Mouse (Mus musculus) kidney, postnatal 14 days (tissue): ENCODE measurements around the gene Cdip1.
"Not testable (repeated sequence)": the region's sequence is repeated elsewhere in the genome, so short reads cannot be mapped to it uniquely, and the experiment has no call there.

Experiments
- DNase-seq: peaks from one replicate; pipeline ENCODE4 v3.0.0; 2022; ENCODE audit warnings: mixed read lengths

Cdip1 gene

DNA sequence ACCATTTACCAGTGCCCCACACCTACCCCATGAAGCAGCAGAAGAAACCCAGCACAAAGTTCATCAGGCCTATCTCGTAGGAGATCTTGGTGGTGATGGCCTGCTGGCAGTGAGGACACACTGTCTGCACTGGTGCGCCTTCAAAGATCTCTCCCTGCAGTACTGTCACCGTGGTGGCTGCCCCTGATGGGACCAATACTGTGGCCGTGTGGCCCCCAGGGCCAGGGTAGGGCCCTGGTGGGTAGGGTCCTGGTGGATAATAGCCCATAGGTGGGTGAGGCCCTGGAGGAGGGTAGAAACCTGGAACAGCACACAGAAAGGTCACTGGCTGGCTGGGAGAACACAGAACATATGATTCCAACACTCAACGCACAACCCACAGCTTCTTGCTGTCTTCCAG, 21.4 kb downstream of the Cdip1 start:
- DNase-seq, result no peak

DNA sequence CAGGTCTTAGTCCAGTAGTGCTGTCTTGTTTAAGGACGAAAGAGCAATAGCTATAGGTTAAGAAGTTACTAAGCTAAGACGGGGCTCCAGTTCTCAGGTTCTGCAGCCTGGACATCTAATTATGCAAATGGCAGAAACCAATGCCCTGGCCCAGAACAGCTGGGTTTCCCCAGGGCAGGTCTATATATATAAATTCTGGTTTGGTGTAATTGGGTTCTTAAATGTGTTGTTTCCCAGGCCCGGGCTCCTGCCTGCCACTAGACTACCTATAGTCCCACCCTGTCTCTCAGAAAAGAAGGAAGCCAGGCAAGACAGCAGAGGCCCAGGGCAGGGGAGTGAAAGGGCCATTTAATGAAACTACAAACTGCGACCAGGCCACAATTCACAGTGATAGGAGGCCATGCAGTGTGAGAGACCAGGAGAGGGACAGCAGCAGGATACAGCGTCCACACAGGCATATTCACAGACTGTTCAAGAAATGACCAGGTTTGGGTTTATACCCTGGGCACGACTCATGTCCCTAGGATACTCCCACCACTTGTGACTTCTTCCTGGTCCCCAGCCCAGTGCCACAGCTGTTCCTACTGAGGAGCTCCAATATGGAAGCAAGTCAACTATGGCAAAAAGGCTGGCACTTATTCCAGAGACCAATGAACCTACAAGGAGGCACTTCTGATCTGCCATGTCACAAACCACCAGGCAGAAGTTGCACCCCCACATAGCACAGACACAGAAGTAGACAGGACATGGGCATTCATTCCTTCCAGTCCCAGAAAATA, 22.9 kb downstream of the Cdip1 start:
- DNase-seq, result no peak

DNA sequence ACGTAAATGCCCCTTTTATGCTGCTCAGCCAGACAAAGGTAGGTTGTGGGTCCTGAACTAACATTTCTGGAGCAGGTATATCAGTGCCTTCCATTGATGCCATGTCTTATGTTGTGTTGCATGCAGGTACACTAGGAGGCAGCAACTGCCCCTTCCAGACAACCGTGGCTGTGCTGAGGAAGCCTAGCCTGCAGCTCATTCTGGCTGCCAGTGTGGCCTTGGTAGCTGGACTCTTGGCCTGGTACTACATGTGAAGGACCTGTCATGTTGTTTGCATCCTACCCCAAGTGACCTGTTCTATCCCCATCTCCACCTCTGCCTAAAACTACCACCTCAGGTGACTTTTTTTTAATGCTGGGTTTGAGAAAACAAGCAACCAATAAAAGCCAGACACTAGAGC, 24.2 kb downstream of the Cdip1 start:
- DNase-seq, result no peak

DNA sequence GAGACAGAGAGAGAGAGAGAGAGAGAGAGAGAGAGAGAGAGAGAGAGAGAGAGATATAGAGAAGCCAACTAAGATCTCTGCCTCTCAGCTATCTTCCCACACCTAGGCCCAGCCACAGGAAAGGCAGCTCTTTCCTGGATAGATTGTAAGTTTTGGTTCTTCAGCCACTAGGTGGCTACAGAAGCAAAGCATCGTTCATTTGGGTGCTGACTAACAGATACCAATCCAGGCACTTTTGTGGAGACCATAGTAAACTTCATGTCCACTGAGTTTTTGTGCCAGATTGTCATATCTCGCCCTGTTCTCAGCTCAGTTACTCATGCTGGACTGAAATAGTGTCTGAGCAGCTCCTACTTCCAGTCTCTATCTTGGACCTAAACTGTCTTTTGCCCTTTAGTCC, 26.8 kb downstream of the Cdip1 start:
- DNase-seq, result peak; percentile 58

DNA sequence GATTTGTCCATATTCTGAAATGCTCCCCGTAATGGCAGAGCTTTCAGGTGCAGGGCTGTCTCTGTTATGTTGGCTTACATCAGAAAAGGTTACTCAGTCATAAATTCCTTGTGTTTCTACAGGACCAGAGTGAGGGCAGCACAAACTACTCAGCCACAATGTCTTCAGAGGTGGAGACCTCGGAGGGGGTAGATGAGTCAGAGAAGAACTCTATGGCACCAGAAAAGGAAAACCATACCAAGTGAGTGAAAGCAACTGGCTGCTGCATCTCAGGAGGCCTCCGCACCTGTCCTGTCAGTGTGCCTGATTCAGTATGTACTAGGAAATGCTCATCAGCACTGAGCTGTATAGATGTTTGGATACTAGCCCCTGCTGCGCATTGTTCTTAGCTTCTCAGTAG, 27.7 kb downstream of the Cdip1 start:
- no peak for DNase-seq

DNA sequence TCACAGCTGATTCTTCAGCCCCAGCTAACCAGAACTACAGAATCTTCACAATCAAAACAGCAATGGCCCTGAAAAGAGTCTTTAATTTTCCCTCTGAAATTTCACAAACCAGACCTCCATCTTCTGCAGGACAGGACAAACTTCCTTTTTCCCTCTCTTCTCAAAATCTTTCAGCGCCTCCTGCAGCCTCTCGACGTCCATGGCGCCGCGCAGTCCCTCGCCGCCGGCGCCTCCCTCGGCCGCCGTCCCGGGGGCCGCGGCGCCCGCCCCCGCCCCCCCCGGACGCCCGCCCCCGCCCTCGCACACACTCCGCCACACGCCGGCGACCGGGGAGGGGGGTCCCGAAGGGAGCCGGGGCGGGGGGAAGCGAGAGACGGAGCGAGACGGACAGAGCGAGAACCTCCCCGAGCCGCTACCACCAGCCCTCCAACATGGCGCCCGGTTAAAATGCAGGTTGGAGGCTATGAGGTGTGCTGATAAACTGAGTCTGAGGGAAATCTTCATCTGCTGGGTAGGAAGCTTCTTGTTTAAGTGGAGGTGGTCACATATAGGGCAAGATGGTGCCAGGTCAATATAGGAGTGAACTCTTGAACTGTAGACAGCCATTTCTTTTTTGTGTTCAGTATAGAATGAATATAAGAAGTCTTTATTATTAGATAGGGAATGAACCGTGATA, 33.3 kb downstream of the Cdip1 start:
- DNase-seq, result not testable (repeated sequence)

DNA sequence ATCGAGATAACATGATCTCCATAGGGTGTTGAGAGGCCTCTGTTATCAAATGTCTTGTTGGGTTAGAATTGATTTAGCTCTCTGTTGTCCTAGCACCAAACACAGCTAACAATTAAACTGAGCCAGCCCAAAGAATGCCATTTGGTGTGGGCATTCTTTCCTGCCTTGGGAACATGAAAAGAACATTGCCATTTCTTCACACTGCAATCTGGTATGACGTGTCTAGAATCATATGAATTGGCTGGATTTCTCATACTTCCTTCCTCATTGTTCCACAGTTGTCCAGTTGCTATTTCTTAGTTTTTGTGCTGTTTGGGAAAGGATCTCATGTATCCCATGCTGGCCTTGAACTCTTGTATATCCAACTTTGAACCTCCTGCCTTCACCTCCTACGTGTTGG, 36.0 kb downstream of the Cdip1 start:
- DNase-seq, result no peak

DNA sequence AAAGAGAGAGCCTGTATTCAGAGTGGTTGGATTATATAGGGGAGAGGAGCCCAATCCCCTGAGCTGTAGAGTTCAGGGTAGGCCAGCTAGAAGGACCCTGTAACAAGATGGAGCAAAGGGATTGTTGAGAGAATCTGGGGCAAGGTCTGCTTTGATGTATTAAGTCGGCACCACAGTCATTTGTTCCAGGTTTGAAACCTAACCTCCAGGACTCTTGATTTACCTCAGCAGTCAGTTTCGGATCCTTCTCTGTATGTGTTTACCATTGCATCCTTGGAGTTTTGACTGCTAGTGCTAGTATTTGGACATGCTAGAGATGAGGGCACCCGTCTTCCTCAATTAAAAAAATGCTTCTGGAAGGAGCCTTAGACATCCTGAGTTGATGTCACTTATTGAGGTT, 37.9 kb downstream of the Cdip1 start:
- no peak for DNase-seq

DNA sequence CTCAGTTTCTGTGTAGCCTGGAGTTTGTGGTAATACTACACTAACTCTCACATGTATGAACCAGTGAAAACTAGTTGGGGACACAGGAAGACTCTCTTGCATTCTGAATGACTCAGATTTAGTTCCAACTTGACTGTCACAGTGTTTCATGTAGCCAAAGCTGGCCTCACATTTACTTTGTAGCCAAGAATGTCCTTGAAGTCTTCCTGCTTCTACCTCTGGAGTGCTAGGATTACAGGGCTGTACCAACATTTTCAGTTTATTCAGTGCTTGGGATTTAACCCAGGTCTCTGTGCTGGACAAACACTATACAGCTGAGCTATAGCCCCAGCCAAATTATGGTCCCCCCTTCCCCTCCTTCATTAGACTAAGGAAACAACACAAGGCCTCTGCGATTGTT, 47.9 kb downstream of the Cdip1 start:
- DNase-seq, result no peak

DNA sequence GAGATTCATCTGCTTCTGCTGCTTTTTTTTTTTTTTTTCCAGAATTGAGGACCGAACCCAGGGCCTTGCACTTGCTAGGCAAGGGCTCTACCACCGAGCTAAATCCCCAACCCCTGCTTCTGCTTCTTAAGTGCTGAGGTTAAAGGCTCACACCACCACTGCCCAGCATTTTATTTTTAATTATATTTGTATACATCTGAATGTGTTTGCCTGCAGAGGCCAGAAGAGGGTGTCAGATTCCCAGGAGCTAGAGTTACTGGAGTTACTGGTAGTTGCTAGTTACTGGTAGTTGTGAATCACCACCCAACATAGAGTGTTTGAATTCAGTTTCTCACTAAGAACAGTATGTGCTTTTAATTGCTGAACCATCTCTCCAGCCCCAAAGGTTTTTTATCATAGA, 50.1 kb downstream of the Cdip1 start:
- no peak for DNase-seq

DNA sequence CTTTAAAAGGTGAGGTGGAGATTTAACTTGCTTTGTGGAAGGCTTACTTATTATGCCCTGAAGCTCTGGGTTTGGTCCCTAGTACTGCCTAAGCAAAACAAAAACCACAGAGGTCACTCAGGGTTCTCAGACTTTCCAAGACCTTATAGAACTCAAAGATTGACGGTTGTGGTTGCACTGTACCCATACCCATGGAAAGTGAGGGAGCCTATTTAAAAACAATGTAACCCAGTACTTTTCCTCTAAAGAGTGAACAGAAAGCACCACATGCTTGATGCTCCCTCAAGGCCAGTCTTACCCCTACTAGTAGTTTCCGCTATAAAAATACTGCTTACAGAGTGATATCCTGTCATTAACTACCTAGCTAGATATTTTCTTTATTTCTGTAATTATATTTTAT, 53.8 kb downstream of the Cdip1 start:
- DNase-seq, result no peak

DNA sequence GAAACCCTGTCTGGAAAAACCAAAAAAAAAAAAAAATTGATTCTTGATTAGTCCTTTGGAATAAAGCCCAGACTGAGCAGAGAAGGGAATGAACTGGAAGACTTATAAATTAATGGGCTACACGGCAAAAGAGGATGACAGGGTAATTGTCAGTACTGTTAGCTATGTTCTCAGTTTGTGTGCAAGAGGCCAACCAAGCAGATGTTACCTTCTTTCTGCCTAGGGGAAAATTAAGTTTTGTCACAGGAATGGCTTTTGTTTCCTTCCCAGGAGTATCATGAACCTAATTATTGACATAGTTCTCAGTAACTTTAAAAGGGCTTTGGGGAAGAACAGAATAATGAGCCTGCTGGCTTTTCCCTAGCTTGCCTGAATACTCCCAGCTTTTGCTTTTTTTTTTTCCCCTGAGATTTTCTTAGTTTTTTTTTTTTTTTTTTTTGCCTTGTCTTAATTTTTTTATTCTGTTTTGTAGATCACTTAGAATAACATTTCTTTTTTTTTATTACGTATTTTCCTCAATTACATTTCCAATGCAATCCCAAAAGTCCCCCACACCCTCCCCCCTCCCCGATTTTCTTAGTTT, 59.2 kb downstream of the Cdip1 start:
- DNase-seq, result no peak

DNA sequence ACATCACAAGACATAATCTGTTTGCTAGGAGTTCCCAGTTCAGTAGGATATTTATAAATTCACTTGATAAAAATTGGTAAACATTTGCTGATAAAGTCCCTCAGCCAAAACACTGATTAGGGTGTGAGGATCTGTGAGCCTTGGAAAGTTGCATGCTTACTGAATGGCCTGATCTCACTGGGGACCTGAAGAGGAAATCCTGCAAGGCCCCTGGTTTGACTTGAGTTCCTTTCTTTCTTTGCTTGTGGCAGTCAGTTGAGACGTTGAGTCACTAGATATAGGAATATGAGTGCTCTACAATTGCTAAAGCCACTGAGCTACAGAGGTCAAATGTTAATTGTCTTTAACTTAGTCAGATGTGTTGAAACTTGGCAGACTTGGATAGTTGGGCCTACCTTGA, 62.1 kb downstream of the Cdip1 start:
- peak; percentile 25 for DNase-seq

DNA sequence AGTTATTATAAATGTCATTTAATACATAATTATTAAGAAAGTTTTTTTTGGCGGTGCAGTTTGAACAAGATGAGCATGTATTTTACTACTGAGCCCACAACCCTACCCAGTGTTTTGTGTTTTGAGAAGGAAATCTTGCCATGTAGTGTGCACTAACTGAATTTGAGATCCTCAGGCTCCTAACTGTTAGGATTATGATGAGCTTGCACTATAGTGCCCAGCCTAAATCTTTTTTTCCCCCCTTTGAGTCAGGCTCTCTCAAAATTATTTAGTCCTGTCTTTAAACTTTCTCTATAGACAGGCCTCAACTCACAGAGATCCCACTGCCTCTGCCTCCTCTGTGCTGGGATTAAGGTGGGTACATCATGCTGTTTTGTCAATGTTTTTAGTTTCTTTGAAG, 62.6 kb downstream of the Cdip1 start:
- DNase-seq, result no peak

DNA sequence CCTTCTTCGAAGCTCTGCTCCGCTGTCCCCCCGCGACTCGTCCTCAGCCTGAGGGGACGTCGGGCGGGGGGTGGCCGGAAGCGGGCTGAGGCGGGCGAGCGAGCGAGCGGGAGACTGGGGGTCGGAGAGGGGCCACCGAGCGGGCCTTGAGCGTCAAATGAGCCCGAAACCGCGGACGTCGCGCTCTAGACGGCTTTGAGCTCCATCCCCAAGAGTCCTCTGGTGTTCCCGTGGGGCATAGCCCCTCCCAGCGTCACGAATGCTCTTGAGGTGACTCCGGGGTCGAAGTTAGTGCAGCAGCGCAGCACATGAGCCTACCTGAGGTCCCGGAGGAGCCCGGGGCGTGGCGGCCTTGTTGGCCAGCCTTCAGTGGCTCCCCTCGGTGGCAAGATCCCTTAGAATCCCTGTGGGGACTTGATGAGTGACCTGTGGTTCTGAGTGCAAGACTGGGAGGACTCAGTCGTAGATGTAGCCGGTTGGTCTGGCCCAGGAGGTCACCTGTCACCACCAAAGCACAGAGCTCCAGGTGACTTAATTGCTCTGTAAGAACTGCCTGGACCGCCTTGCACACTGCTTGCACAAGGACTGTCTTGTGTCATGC, 63.5 kb downstream of the Cdip1 start:
- no peak for DNase-seq

DNA sequence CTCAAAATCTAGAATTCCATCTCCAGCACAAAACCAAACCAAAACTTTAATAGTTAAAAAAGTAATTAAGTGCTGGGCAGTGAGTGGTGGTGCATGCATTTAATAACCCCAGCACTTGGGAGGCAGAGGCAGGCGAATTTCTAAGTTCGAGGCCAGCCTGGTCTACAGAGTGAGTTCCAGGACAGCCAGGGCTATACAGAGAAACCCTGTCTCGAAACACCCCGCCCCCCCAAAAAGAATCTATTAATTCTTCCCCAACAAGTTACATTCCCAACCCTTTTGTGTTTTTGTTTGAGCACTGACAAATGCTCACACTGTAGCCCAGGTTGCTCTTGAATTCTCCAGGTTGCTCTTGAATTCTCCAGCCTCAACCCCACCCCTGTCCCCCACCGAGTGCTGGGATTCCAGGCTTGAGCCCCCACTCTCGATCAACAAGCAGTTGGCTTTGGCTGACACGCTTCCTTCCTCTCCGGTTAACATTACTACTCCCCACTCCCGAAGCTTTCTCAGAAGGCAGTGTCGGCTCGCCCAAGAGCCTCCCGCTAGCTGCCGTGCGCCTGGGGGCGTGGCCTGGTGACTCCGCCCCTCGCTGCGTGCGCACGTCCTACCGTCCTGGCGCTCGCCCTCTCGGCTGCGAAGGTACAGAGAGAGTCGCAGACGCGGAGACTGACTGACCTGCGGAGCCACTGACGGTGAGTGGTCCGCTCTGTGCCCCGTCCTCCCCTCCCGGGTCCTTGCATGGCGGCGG, 64.1 kb downstream of the Cdip1 start, which contains the start of gene Hmox2:
Gene Hmox2 (plus strand): TSS at position 582 of the 748 bp plus-strand sequence.
- DNase-seq, result peak; percentile 96

DNA sequence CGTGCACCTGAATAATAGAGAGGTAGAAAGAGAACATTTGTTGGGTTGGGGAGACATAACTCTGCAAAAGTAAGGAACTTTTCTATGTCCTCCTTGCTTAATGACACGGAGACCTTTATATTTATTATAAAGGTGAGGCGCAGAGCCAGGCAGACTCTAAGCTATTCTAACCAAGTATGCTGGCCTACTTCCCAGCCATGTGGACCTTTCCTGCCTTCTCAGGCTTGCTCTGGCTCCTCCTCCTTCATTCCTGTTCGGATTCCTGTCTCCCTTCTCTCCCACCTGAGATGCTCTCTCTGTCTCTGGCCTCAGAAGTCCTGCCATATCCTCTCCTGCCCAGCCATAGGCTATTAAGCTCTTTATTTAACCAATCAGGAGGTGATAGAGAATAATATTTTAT, 64.8 kb downstream of the Cdip1 start:
- DNase-seq, result peak; percentile 28

DNA sequence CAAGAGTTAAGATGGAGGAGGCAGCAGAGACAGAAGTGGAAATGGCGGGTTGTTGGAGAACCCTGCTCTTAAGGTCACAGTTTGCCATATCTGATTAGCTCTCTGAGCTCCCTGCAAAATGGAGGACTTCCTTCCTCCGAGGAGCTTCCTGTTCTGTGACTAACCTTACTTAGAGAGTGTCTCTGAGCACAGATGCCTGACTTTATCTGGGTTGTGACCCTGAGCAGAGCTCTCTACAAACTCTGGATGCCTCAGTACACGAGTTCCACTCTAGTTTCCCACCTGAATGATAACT, 67.2 kb downstream of the Cdip1 start:
- no peak for DNase-seq

DNA sequence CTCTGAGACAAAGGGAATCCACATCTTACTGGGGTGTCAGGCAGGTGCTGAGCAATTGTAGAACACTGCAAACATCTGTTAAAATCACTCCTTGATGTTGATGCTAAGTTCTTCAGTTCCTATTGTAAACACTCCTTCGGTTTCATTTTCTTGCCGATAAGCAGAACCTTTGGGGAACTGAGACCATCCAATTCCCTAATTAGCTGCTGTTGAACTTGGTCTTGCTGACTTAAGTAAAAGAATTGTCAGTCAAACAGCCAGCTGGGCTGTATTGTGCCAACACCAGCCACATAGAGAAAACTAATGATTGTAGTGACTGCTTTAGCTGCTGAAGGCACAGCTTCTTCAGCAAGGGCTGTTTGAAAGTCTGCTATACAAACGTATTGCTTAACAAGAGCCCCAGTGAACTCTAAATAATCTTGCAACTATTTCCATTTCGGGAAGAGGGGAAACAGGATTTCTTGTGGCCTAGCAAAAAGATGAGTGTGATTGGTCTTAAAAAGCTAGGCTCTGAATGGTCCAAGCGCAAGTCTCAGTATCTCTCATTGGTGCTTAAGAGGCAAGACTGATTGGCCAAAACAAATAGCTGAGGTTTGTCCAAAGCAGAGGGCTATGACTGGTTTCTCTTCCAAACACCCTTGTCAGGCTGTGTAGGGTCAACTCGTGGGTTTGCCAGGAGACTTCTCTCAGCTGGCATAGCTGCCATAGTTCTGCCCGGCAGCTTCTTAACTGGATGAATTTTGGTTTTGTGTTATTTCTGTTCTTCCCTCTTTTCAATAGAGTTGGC, 67.8 kb downstream of the Cdip1 start:
- DNase-seq, result no peak

DNA sequence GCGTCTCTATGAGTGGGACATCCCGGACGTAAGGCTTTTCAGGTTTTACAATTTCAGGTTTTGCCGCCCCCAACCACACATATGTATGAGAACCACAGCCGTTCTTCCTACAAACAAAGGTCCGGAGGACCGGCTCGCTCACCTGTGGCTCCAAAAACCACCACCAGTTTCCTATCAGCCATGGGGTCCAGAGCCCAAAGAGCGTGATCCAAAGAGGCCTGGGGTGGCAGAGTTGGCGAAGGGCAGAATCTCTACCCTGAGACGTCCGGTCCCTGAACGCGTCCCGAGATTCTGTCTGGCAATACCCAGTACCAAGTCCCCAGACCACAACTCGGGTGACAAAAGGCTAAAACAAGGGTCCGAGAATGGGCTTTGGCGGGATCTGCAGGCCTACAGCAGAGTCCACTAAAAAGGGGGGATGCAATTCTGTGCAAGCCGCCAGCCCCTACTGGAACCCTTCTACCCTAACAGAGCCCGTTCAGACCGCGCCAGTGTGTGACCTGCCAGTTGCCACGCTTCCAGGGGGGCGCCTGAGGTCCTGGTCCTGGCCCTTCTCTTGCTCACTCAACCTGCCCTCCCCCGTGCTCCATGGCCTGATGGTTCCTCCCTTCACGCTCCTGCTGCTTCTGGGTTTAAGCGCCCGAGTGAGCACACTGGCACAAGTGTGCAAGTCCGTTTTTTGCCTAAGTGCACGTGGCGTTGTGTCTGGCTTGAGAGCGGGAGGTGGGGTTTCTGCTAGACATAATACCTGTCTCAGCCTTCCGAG, 71.2 kb downstream of the Cdip1 start, which contains the start of gene Nmral1:
Gene Nmral1 (minus strand): TSS at position 604 of the 766 bp plus-strand sequence.
- DNase-seq, result peak; percentile 73

DNA sequence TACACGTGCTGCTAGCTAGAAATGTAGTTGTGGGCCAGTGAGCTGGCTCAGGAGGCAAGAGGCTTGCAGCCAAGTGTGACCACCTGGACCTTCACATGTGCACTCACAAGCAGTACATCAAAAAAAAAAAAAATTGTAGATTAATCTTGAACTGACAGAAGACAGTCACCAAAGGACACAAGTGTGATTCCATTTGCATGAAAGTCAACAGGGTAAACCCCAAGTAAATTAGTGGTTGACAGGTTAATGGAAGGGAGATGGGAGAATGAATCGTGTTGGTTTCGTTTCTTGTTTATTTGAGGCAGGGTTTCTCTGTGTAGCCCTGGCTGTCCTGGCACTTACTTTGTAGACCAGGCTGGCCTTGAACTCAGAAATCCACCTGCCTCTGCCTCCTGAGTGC, 72.2 kb downstream of the Cdip1 start:
- no peak for DNase-seq
